Mouse (Mus musculus) stomach, embryonic 16.5 days (tissue): ENCODE data around the gene Galnt9. TPM values are rescaled to one million over a fixed set of nuclear protein-coding genes. Genes with fewer than 3 reads are reported as not detected.

Experiments
- ATAC-seq: fragments of 200-750 bp; cut with Nextera tagmentation; 2 replicates; pipeline ENCODE4 v1.8.0; 2017; ENCODE audit warnings: moderate number of reproducible peaks, moderate TSS enrichment; ENCODE audit not compliant: insufficient read depth, low FRiP score
- H3K27ac ChIP-seq: fragments of 300-500 bp; sonication (generic); 2 replicates; pipeline ENCODE4 v1.5.1; 2014; ENCODE audit warnings: low read length
- H3K27me3 ChIP-seq: fragments of 300-500 bp; sonication (generic); 2 replicates; pipeline ENCODE4 v1.6.1; 2014; ENCODE audit warnings: low read length, control low read depth, mixed read lengths; ENCODE audit not compliant: control insufficient read depth, insufficient read depth
- H3K36me3 ChIP-seq: fragments of 300-500 bp; sonication (generic); 2 replicates; pipeline ENCODE4 v1.6.1; 2014; ENCODE audit warnings: low read length; ENCODE audit not compliant: control insufficient read depth, insufficient read depth
- H3K4me1 ChIP-seq: fragments of 300-500 bp; sonication (generic); 2 replicates; pipeline ENCODE4 v1.6.1; 2014; ENCODE audit warnings: low read length, control low read depth, mixed read lengths; ENCODE audit not compliant: control insufficient read depth, insufficient read depth
- H3K4me2 ChIP-seq: fragments of 300-500 bp; sonication (generic); 2 replicates; pipeline ENCODE4 v1.6.1; 2014; ENCODE audit warnings: low read depth, low read length, mixed read lengths
- H3K4me3 ChIP-seq: fragments of 300-500 bp; sonication (generic); replicated peaks from 2 replicates; pipeline ENCODE4 v1.5.1; 2014; ENCODE audit warnings: mild to moderate bottlenecking, low read length
- H3K9ac ChIP-seq: fragments of 300-500 bp; sonication (generic); 2 replicates; pipeline ENCODE4 v1.6.1; 2014; ENCODE audit warnings: low read length
- H3K9me3 ChIP-seq: fragments of 300-500 bp; sonication (generic); replicated peaks from 2 replicates; pipeline ENCODE4 v1.6.1; 2016; ENCODE audit warnings: low read length, control low read depth; ENCODE audit not compliant: control insufficient read depth
- WGBS: fragments of 180-500 bp; shearing (Covaris S2); extraction: QIAGEN DNeasy Blood & Tissue Kit; methylation state at CpG from one replicate; pipeline ENCODE4 v1.1.7; 2014; 5-methylcytosine and 5-hydroxymethylcytosine counted together
- polyA plus RNA-seq: library from polyadenylated mRNA; unstranded; fragments of >200 nt; fragmentation: Nextera tagmentation; extraction: Ambion mirVana; gene quantifications from 2 replicates; pipeline ENCODE4 v1.2.1, GENCODE M21; 2015

Gene Galnt9
- polyA plus RNA-seq, 1 experiment from 2014 or later: 0.59 TPM

- H3K9ac ChIP-seq: no peak overlapping the region
- H3K27me3 ChIP-seq: no peaks in the 10 kb centered on the region
- no peaks in the 10 kb centered on the region for H3K9me3 ChIP-seq
- H3K4me1 ChIP-seq: no peaks in the 10 kb centered on the region
- H3K4me3 ChIP-seq: no peak overlapping the region
- H3K36me3 ChIP-seq: no peaks in the 10 kb centered on the region
- no peak for ATAC-seq
- WGBS: 62% methylated on average over 10 of the region's 10 CpGs
- H3K4me2 ChIP-seq: no peak overlapping the region
- H3K27ac ChIP-seq: no peak overlapping the region
Measured at GRCm38 (mm10) chr5:110582647-110583538, 38.7 kb downstream of the Galnt9 start.

- Histone ChIP-seq H3K4me1 (no peaks in the 10 kb centered on the region), H3K27me3 (no peaks in the 10 kb centered on the region), H3K9me3 (no peaks in the 10 kb centered on the region), H3K4me3 (no peak overlapping the region), H3K9ac (no peak overlapping the region), H3K27ac (no peak overlapping the region), H3K36me3 (no peaks in the 10 kb centered on the region), H3K4me2 (no peak overlapping the region)
- ATAC-seq: no peak
Measured at GRCm38 (mm10) chr5:110587467-110587866, 43.3 kb downstream of the Galnt9 start.

GRCm38 (mm10) chr5:110589833-110590232 is 45.7 kb downstream of the Galnt9 start:
- no peak overlapping the region for H3K4me3 ChIP-seq
- no peaks in the 10 kb centered on the region for H3K27me3 ChIP-seq
- H3K36me3 ChIP-seq: no peaks in the 10 kb centered on the region
- WGBS: 92% methylated on average over 8 of the region's 8 CpGs
- H3K9me3 ChIP-seq: no peaks in the 10 kb centered on the region
- ATAC-seq: no peak
- H3K4me2 ChIP-seq: no peak overlapping the region
- H3K4me1 ChIP-seq: no peaks in the 10 kb centered on the region
- no peak overlapping the region for H3K9ac ChIP-seq
- H3K27ac ChIP-seq: no peak overlapping the region

- H3K4me3 ChIP-seq: no peak overlapping the region
- H3K4me1 ChIP-seq: no peaks in the 10 kb centered on the region
- no peaks in the 10 kb centered on the region for H3K27me3 ChIP-seq
- H3K9ac ChIP-seq: no peak overlapping the region
- no peaks in the 10 kb centered on the region for H3K36me3 ChIP-seq
- H3K9me3 ChIP-seq: no peaks in the 10 kb centered on the region
- no peak overlapping the region for H3K27ac ChIP-seq
- H3K4me2 ChIP-seq: no peak overlapping the region
- WGBS: 86% methylated on average over 8 of the region's 8 CpGs
- no peak for ATAC-seq
Measured at GRCm38 (mm10) chr5:110594465-110594864, 50.3 kb downstream of the Galnt9 start.

GRCm38 (mm10) chr5:110595341-110595740 is 51.2 kb downstream of the Galnt9 start:
- no peak for ATAC-seq
- H3K4me3 ChIP-seq: no peak overlapping the region
- H3K36me3 ChIP-seq: no peaks in the 10 kb centered on the region
- H3K4me2 ChIP-seq: no peak overlapping the region
- WGBS: 89% methylated on average over 10 of the region's 10 CpGs
- H3K9ac ChIP-seq: no peak overlapping the region
- H3K9me3 ChIP-seq: no peaks in the 10 kb centered on the region
- H3K27ac ChIP-seq: no peak overlapping the region
- no peaks in the 10 kb centered on the region for H3K27me3 ChIP-seq
- H3K4me1 ChIP-seq: no peaks in the 10 kb centered on the region

- 83% methylated on average over 15 of the region's 15 CpGs for WGBS
- no peak for ATAC-seq
- H3K4me1 ChIP-seq: no peaks in the 10 kb centered on the region
Measured at GRCm38 (mm10) chr5:110596086-110596780, 52.1 kb downstream of the Galnt9 start.

GRCm38 (mm10) chr5:110597502-110597901 is 53.3 kb downstream of the Galnt9 start:
- H3K9me3 ChIP-seq: no peaks in the 10 kb centered on the region
- WGBS: 43% methylated on average over 2 of the region's 2 CpGs
- no peaks in the 10 kb centered on the region for H3K36me3 ChIP-seq
- no peak for ATAC-seq
- H3K27me3 ChIP-seq: no peaks in the 10 kb centered on the region
- H3K4me1 ChIP-seq: no peaks in the 10 kb centered on the region
- H3K27ac ChIP-seq: no peak overlapping the region
- no peak overlapping the region for H3K9ac ChIP-seq
- H3K4me3 ChIP-seq: no peak overlapping the region
- no peak overlapping the region for H3K4me2 ChIP-seq

More at GRCm38 (mm10) chr5:110596086-110596780, 52.1 kb downstream of the Galnt9 start:
- Histone ChIP-seq H3K4me3 (no peak overlapping the region), H3K9ac (no peak overlapping the region), H3K36me3 (no peaks in the 10 kb centered on the region), H3K27me3 (no peaks in the 10 kb centered on the region), H3K27ac (no peak overlapping the region), H3K4me2 (no peak overlapping the region), H3K9me3 (no peaks in the 10 kb centered on the region)

GRCm38 (mm10) chr5:110598298-110599095 is 54.3 kb downstream of the Galnt9 start:
- H3K4me3 ChIP-seq: no peak overlapping the region
- no peak for ATAC-seq
- H3K27me3 ChIP-seq: no peaks in the 10 kb centered on the region
- no peak overlapping the region for H3K4me2 ChIP-seq
- 23% methylated on average over 12 of the region's 12 CpGs for WGBS
- H3K4me1 ChIP-seq: no peaks in the 10 kb centered on the region
- H3K9me3 ChIP-seq: no peaks in the 10 kb centered on the region
- no peak overlapping the region for H3K27ac ChIP-seq
- H3K36me3 ChIP-seq: no peaks in the 10 kb centered on the region
- no peak overlapping the region for H3K9ac ChIP-seq
